Mouse (Mus musculus) liver, postnatal 0 days (tissue): Measurements from ENCODE around the gene Hgfac. TPM values are rescaled to one million over a fixed set of nuclear protein-coding genes. Genes with fewer than 3 reads are reported as not detected.

ENCODE experiments used
- ATAC-seq: fragments of 200-750 bp; cut with Nextera tagmentation; 2 replicates; pipeline ENCODE4 v1.8.0; 2017; ENCODE audit warnings: mild to moderate bottlenecking, moderate library complexity
- DNase-seq: peaks from one replicate; pipeline ENCODE4 v3.0.0-alpha.2; 2016
- H3K27ac ChIP-seq: fragments of 300-500 bp; sonication (generic); 2 replicates; pipeline ENCODE4 v1.5.1; 2014; ENCODE audit warnings: antibody characterized with exemption, moderate library complexity, mild to moderate bottlenecking, low read depth
- H3K27me3 ChIP-seq: fragments of 300-500 bp; sonication (generic); 2 replicates; pipeline ENCODE4 v1.6.1; 2014; ENCODE audit warnings: low read length, control low read depth, mixed read lengths; ENCODE audit not compliant: insufficient read depth
- H3K36me3 ChIP-seq: fragments of 300-500 bp; sonication (generic); replicated peaks from 2 replicates; pipeline ENCODE4 v1.6.1; 2014; ENCODE audit warnings: mild to moderate bottlenecking, control low read depth, low read length, moderate library complexity, mixed read lengths; ENCODE audit not compliant: insufficient read depth
- H3K4me1 ChIP-seq: fragments of 300-500 bp; sonication (generic); 2 replicates; pipeline ENCODE4 v1.6.1; 2014; ENCODE audit warnings: antibody characterized with exemption, mild to moderate bottlenecking, control low read depth; ENCODE audit not compliant: insufficient read depth
- H3K4me2 ChIP-seq: fragments of 300-500 bp; sonication (generic); 2 replicates; pipeline ENCODE4 v1.6.1; 2014; ENCODE audit warnings: low read depth, mild to moderate bottlenecking, low read length, moderate library complexity, mixed read lengths
- H3K4me3 ChIP-seq: fragments of 300-500 bp; sonication (generic); 2 replicates; pipeline ENCODE4 v1.5.1; 2014; ENCODE audit warnings: low read depth, low read length
- H3K9ac ChIP-seq: fragments of 300-500 bp; sonication (generic); replicated peaks from 2 replicates; pipeline ENCODE4 v1.6.1; 2014; ENCODE audit warnings: mild to moderate bottlenecking, moderate library complexity
- H3K9me3 ChIP-seq: fragments of 300-500 bp; sonication (generic); 2 replicates; pipeline ENCODE4 v1.6.1; 2016; ENCODE audit warnings: mild to moderate bottlenecking, control low read depth, low read length, mixed read lengths
- CTCF ChIP-seq: sonication (generic); IDR thresholded peaks from 2 replicates; pipeline ENCODE4 v1.5.1; 2016; ENCODE audit warnings: antibody characterized with exemption, low read depth
- EP300 ChIP-seq: IDR thresholded peaks from 2 replicates; pipeline ENCODE4 v1.6.1; 2016; ENCODE audit warnings: antibody characterized with exemption, low read depth, mild to moderate bottlenecking
- WGBS: fragments of 180-500 bp; shearing (Covaris S2); extraction: QIAGEN DNeasy Blood & Tissue Kit; methylation state at CpG from one replicate; pipeline ENCODE4 v1.1.7; 2014; ENCODE audit not compliant: insufficient replicate concordance; 5-methylcytosine and 5-hydroxymethylcytosine counted together
- polyA plus RNA-seq: library from polyadenylated mRNA; unstranded; fragments of >200 nt; fragmentation: Nextera tagmentation; extraction: Ambion mirVana; gene quantifications from 2 replicates; pipeline ENCODE4 v1.2.1, GENCODE M21; 2015

The Hgfac gene
- polyA plus RNA-seq, result 285 and 304 TPM in 2 replicates

- Histone ChIP-seq H3K4me2 (peak within 1 kb of the TSS; percentile 69), H3K4me3 (peak within 1 kb of the TSS; percentile 35)
These were observed at the start of gene Hgfac for GRCm38 (mm10) chr5:35041268-35041829. TSS of gene Hgfac (plus strand) at chr5:35041509.

GRCm38 (mm10) chr5:34998754-34999153 lies 42.6 kb upstream of the Hgfac start:
- Histone ChIP-seq H3K27ac (no peak overlapping the region), H3K9ac (no peak overlapping the region), H3K4me2 (no peak overlapping the region), H3K4me1 (peaks cover 4% of the 10 kb centered on the region), H3K36me3 (peaks cover 2% of the 10 kb centered on the region; the same call in 1 of the 2 replicates), H3K4me3 (no peak overlapping the region), H3K9me3 (no peaks in the 10 kb centered on the region), H3K27me3 (no peaks in the 10 kb centered on the region)
- ATAC-seq (no peak), DNase-seq (no peak)
- WGBS, result 58% methylated on average over 3 of the region's 3 CpGs
- TF ChIP-seq CTCF, result no peak
- no peak for TF ChIP-seq EP300

More at GRCm38 (mm10) chr5:35041268-35041829, at the start of gene Hgfac:
- Histone ChIP-seq H3K9ac (peak within 1 kb of the TSS; percentile 59), H3K4me1 (peaks cover 15% of the 10 kb centered on the region; the same call in 1 of the 2 replicates), H3K36me3 (no peaks in the 10 kb centered on the region; the same call in 1 of the 2 replicates), H3K9me3 (no peaks in the 10 kb centered on the region), H3K27me3 (no peaks in the 10 kb centered on the region), H3K27ac (peak within 1 kb of the TSS; percentile 92)
- DNase-seq, result peak; percentile 81
- TF ChIP-seq CTCF, result no peak
- TF ChIP-seq EP300, result no peak
- 33% methylated on average over 6 of the region's 6 CpGs for WGBS
- ATAC-seq, result peak; percentile 91

- Histone ChIP-seq H3K36me3 (peaks cover 2% of the 10 kb centered on the region; the same call in 1 of the 2 replicates), H3K4me1 (peaks cover 4% of the 10 kb centered on the region), H3K9me3 (no peaks in the 10 kb centered on the region), H3K4me3 (no peak overlapping the region), H3K27ac (no peak overlapping the region), H3K4me2 (no peak overlapping the region), H3K27me3 (no peaks in the 10 kb centered on the region), H3K9ac (no peak overlapping the region)
- WGBS, result 86% methylated on average over 6 of the region's 6 CpGs
- ATAC-seq (no peak), DNase-seq (no peak)
- TF ChIP-seq CTCF (no peak), EP300 (no peak)
These were observed 42.0 kb upstream of the Hgfac start for GRCm38 (mm10) chr5:34999281-34999680.

- H3K9me3 ChIP-seq, result no peaks in the 10 kb centered on the region
- TF ChIP-seq CTCF (no peak), EP300 (no peak)
- peaks cover 4% of the 10 kb centered on the region for H3K4me1 ChIP-seq
- H3K4me3 ChIP-seq, result no peak overlapping the region
- no peak overlapping the region for H3K27ac ChIP-seq
- peaks cover 2% of the 10 kb centered on the region; the same call in 1 of the 2 replicates for H3K36me3 ChIP-seq
- no peak overlapping the region for H3K9ac ChIP-seq
- no peak overlapping the region for H3K4me2 ChIP-seq
- ATAC-seq (no peak), DNase-seq (no peak)
- H3K27me3 ChIP-seq, result no peaks in the 10 kb centered on the region
These were observed 41.0 kb upstream of the Hgfac start for GRCm38 (mm10) chr5:35000323-35000722.

GRCm38 (mm10) chr5:35001144-35001543 lies 40.2 kb upstream of the Hgfac start:
- Histone ChIP-seq H3K4me2 (no peak overlapping the region), H3K27ac (no peak overlapping the region), H3K27me3 (no peaks in the 10 kb centered on the region), H3K4me1 (peaks cover 4% of the 10 kb centered on the region), H3K9me3 (no peaks in the 10 kb centered on the region), H3K4me3 (no peak overlapping the region), H3K36me3 (peaks cover 2% of the 10 kb centered on the region; the same call in 1 of the 2 replicates), H3K9ac (no peak overlapping the region)
- DNase-seq, result no peak
- WGBS, result 47% methylated on average over 3 of the region's 3 CpGs
- no peak for TF ChIP-seq CTCF
- no peak for TF ChIP-seq EP300
- no peak for ATAC-seq

GRCm38 (mm10) chr5:35003611-35004162 lies 37.6 kb upstream of the Hgfac start:
- WGBS, result 93% methylated on average over 7 of the region's 7 CpGs
- no peaks in the 10 kb centered on the region; the same call in 1 of the 2 replicates for H3K36me3 ChIP-seq
- no peak for ATAC-seq
- H3K27me3 ChIP-seq, result no peaks in the 10 kb centered on the region
- DNase-seq, result no peak
- no peak overlapping the region for H3K4me2 ChIP-seq
- no peak overlapping the region for H3K9ac ChIP-seq
- peaks cover 4% of the 10 kb centered on the region for H3K4me1 ChIP-seq
- no peak overlapping the region for H3K4me3 ChIP-seq
- TF ChIP-seq CTCF (no peak), EP300 (no peak)
- no peak overlapping the region for H3K27ac ChIP-seq
- H3K9me3 ChIP-seq, result no peaks in the 10 kb centered on the region
